Mouse (Mus musculus): ENCODE data around the gene Tcf25.

GRCm38 (mm10) chr8:123441788-123442187 lies 68.2 kb downstream of the Tcf25 start:
- TF ChIP-seq CTCF (IDR thresholded peaks at IDR 0.05) (no peak), EP300 (IDR thresholded peaks at IDR 0.05) (no peak)
